Mouse (Mus musculus): ENCODE data around the gene Gm815. TPM values are rescaled to one million over a fixed set of nuclear protein-coding genes. Genes with fewer than 3 reads are reported as not detected.

Gene Gm815
- polyA plus RNA-seq (2012; rRNA removed), result not detected in 2 replicates

DNA sequence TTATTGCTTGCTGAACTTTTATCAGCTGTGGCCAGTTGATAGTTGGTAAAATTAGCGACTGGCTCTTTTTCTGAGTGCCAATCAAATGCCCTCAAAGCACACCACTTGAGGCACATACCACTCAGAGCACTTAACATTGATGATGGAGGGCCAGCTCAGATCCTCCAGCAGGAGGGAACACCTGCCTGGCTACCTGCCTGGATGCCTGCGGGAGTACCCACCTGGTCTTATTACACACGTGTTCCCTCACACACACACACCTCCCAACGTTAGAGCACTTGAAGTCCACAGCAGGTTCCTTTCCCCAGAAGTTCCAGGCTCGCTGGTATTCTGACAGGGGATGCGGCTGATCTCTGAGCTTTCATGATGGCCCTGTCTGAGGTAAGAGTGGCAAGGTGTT, at the start of gene Gm815:
Gene Gm815, plus strand, starts transcription at position 266 of the 400 bp plus-strand sequence.
- Histone ChIP-seq H3K4me3 (ENCODE audit: control insufficient read depth, low read depth, low read length) (no peak within 1 kb of the TSS), H3K36me3 (ENCODE audit: control insufficient read depth, insufficient read depth, low read length) (no peaks in the 10 kb centered on the region), H3K27me3 (ENCODE audit: control insufficient read depth, insufficient read depth, low read length) (no peaks in the 10 kb centered on the region), H3K27ac (ENCODE audit: control insufficient read depth, insufficient read depth, low read depth, low read length) (no peak within 1 kb of the TSS), H3K4me1 (ENCODE audit: control insufficient read depth, insufficient read depth, low read length) (no peaks in the 10 kb centered on the region)
- TF ChIP-seq POLR2A (IDR thresholded peaks at IDR 0.05; ENCODE audit: control insufficient read depth, low read depth, low read length) (no peak), CTCF (IDR thresholded peaks at IDR 0.05; ENCODE audit: control insufficient read depth, insufficient read depth, insufficient replicate concordance, low read depth, low read length) (no peak)

DNA sequence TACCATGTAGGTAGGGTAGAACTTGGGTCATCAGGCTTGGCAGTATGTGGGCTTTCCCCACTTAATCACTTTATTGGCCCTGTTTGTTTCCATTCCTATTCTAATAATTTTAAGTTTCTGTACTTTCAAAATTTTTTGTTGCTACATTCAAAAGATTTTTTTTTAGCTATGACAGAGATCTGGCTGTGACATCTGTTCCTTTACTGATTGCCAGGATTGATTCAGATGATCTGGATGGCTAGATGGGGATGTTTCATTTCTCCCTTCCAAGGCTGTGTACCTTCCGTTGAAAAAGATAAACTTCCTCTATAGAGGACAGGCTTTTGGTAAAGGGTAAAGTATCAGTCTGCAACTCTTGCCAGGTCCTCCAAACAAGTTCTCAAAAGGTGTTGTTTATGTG, 48.1 kb upstream of the Gm815 start:
- no peak overlapping the region for H3K27ac ChIP-seq (ENCODE audit: control insufficient read depth, insufficient read depth, low read depth, low read length)
- H3K4me1 ChIP-seq (ENCODE audit: control insufficient read depth, insufficient read depth, low read length), result no peaks in the 10 kb centered on the region
- H3K4me3 ChIP-seq (ENCODE audit: control insufficient read depth, low read depth, low read length), result no peak overlapping the region
- TF ChIP-seq POLR2A (IDR thresholded peaks at IDR 0.05; ENCODE audit: control insufficient read depth, low read depth, low read length), result no peak
- no peaks in the 10 kb centered on the region for H3K27me3 ChIP-seq (ENCODE audit: control insufficient read depth, insufficient read depth, low read length)
- no peaks in the 10 kb centered on the region for H3K36me3 ChIP-seq (ENCODE audit: control insufficient read depth, insufficient read depth, low read length)

DNA sequence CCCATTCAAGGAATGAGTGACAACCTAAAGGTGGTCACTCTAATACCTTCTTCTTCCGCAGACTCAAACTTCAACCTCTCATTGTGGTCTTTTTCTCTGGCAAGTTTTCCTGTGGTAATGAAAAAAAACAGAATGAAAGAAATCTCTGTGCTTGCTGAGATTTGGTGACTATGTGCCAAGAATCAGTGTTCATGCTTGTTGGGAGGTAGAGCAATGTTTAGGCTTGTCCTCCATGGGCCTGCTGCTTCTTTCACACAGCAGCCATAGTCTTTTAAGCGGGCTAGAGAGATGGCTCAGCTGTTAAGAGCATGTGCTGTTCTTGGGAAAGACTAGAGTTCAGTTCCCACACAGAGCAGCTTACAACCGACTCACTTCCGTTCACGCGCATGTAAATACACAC, 41.8 kb upstream of the Gm815 start:
- H3K4me1 ChIP-seq (ENCODE audit: control insufficient read depth, insufficient read depth, low read length), result peaks cover 8% of the 10 kb centered on the region
- H3K36me3 ChIP-seq (ENCODE audit: control insufficient read depth, insufficient read depth, low read length), result no peaks in the 10 kb centered on the region
- no peak overlapping the region for H3K4me3 ChIP-seq (ENCODE audit: control insufficient read depth, low read depth, low read length)
- H3K27ac ChIP-seq (ENCODE audit: control insufficient read depth, insufficient read depth, low read depth, low read length), result no peak overlapping the region
- H3K27me3 ChIP-seq (ENCODE audit: control insufficient read depth, insufficient read depth, low read length), result no peaks in the 10 kb centered on the region
- TF ChIP-seq CTCF (IDR thresholded peaks at IDR 0.05; ENCODE audit: control insufficient read depth, insufficient read depth, insufficient replicate concordance, low read depth, low read length) (no peak), POLR2A (IDR thresholded peaks at IDR 0.05; ENCODE audit: control insufficient read depth, low read depth, low read length) (no peak)

DNA sequence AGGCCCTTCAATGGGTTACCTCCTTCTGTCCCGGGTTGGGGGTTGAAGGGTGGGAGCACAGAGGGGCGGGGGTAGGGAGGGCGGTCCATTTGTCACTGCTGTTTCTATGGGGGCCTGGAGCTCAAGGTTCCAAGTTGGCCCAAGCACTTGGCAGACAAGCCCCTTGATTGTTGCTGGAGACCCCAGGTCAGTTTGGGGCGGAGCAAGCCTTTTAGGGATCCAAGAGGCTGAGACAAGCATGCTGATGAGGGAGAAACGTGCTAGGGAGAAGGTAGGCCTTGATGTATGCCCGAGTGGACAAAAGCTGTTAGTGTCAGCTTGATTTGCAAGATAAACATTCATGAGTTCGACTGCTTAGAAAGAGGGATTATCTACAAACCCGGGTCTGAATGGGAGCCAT, 40.9 kb upstream of the Gm815 start:
- TF ChIP-seq CTCF (IDR thresholded peaks at IDR 0.05; ENCODE audit: control insufficient read depth, insufficient read depth, insufficient replicate concordance, low read depth, low read length) (no peak), POLR2A (IDR thresholded peaks at IDR 0.05; ENCODE audit: control insufficient read depth, low read depth, low read length) (no peak)
- peaks cover 8% of the 10 kb centered on the region for H3K4me1 ChIP-seq (ENCODE audit: control insufficient read depth, insufficient read depth, low read length)
- no peak overlapping the region for H3K4me3 ChIP-seq (ENCODE audit: control insufficient read depth, low read depth, low read length)
- no peaks in the 10 kb centered on the region for H3K27me3 ChIP-seq (ENCODE audit: control insufficient read depth, insufficient read depth, low read length)
- H3K27ac ChIP-seq (ENCODE audit: control insufficient read depth, insufficient read depth, low read depth, low read length), result no peak overlapping the region
- H3K36me3 ChIP-seq (ENCODE audit: control insufficient read depth, insufficient read depth, low read length), result no peaks in the 10 kb centered on the region

DNA sequence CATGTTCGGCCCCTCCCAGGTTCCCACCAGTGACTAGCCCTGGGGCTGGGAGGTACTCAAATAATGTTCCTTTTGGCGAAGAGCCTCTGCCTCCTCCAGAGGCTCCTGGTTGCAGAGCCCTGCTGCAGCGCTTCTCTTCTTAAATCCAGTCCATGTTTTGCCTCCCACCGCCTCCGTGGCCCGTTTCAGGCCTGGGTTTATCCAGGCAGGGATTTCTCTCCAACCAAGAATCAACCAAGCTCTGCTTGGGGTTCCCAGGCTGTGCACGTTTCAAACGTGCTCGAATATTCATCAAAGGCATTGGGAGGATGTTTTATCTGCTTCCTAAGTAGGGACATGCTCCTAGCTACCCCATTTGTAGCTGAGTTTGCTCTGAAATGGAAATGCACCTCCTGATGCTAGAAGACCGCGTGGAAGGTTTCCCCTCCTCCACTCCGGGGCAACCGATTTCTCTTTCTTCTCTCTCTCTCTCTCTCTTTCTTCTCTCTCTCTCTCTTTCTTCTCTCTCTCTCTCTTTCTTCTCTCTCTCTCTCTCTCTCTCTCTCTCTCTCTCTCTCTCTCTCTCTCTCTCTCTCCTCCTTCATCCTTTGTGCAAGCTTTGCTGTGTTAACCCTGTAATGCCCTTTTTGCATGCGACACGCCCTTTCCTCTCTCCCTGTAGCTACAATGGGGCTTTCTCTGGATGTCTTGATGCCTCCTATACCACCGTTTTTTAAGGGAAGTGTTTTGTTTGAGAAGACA, 40.2 kb upstream of the Gm815 start:
- peak overlapping the region; percentile 82 for H3K4me3 ChIP-seq (ENCODE audit: control insufficient read depth, low read depth, low read length)
- H3K36me3 ChIP-seq (ENCODE audit: control insufficient read depth, insufficient read depth, low read length), result no peaks in the 10 kb centered on the region
- peaks cover 8% of the 10 kb centered on the region for H3K4me1 ChIP-seq (ENCODE audit: control insufficient read depth, insufficient read depth, low read length)
- no peak overlapping the region for H3K27ac ChIP-seq (ENCODE audit: control insufficient read depth, insufficient read depth, low read depth, low read length)
- no peaks in the 10 kb centered on the region for H3K27me3 ChIP-seq (ENCODE audit: control insufficient read depth, insufficient read depth, low read length)
- no peak for TF ChIP-seq CTCF (IDR thresholded peaks at IDR 0.05; ENCODE audit: control insufficient read depth, insufficient read depth, insufficient replicate concordance, low read depth, low read length)

DNA sequence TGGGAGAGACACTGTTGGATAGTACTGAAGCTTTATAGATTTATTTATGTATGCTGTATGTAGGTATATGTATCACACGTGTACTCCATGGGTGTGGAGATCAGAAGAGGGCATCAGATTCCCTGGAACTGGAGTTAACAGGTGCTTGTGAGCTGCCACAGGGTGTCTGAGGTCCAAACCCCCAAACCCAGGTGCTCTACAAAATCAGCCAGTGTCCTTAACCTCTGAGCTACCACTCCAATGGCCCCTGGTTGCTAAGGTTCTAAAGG, 39.7 kb upstream of the Gm815 start:
- H3K4me3 ChIP-seq (ENCODE audit: control insufficient read depth, low read depth, low read length), result no peak overlapping the region
- no peaks in the 10 kb centered on the region for H3K27me3 ChIP-seq (ENCODE audit: control insufficient read depth, insufficient read depth, low read length)
- no peak overlapping the region for H3K27ac ChIP-seq (ENCODE audit: control insufficient read depth, insufficient read depth, low read depth, low read length)
- H3K4me1 ChIP-seq (ENCODE audit: control insufficient read depth, insufficient read depth, low read length), result peaks cover 8% of the 10 kb centered on the region
- TF ChIP-seq POLR2A (IDR thresholded peaks at IDR 0.05; ENCODE audit: control insufficient read depth, low read depth, low read length) (no peak), CTCF (IDR thresholded peaks at IDR 0.05; ENCODE audit: control insufficient read depth, insufficient read depth, insufficient replicate concordance, low read depth, low read length) (no peak)
- H3K36me3 ChIP-seq (ENCODE audit: control insufficient read depth, insufficient read depth, low read length), result no peaks in the 10 kb centered on the region

DNA sequence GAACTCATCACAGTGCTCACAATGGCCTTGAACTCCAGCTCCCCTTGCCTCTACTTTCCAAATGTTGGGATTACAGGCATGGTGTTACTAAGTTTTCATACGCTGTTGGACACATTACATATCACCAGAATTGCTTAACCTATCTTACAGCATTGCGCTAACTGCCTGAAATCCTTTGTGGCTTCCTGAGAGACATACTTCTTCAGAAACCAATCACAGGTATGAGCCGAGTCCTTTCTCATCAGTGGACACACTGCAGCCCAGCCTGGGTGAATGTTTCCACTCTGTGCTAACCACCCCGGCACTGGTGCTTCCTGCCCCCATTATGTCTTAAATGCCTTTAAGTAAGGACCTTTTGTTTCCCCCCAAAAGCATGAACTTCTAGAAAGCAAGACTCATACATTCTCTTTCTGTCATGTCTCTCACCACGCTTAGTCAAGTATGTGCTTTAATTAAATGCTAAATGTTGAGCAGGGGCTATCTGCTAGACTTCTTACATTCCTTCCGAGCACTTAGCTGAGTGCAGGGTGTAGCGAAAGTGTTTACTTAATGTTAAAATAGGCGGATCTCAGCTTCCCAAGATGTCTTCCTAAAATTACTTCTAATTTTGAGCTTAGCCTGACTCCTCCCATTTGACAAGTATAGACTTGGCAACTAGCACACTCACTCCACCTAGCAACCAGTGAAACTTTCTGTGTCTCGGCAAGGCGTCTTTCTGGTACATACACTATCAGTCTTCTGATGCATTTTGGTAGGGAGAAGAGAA, 34.5 kb upstream of the Gm815 start:
- Histone ChIP-seq H3K36me3 (ENCODE audit: control insufficient read depth, insufficient read depth, low read length) (no peaks in the 10 kb centered on the region), H3K27me3 (ENCODE audit: control insufficient read depth, insufficient read depth, low read length) (no peaks in the 10 kb centered on the region), H3K27ac (ENCODE audit: control insufficient read depth, insufficient read depth, low read depth, low read length) (no peak overlapping the region), H3K4me3 (ENCODE audit: control insufficient read depth, low read depth, low read length) (no peak overlapping the region), H3K4me1 (ENCODE audit: control insufficient read depth, insufficient read depth, low read length) (no peaks in the 10 kb centered on the region)
- no peak for TF ChIP-seq POLR2A (IDR thresholded peaks at IDR 0.05; ENCODE audit: control insufficient read depth, low read depth, low read length)

Measured in testis, adult 2 months (tissue).